Mouse (Mus musculus): ENCODE results near the gene Igsf9b. TPM values are rescaled to one million over a fixed set of nuclear protein-coding genes. Genes with fewer than 3 reads are reported as not detected.

Igsf9b gene
- polyA plus RNA-seq, 1 experiment from 2014 or later, result 3.6 TPM

DNA sequence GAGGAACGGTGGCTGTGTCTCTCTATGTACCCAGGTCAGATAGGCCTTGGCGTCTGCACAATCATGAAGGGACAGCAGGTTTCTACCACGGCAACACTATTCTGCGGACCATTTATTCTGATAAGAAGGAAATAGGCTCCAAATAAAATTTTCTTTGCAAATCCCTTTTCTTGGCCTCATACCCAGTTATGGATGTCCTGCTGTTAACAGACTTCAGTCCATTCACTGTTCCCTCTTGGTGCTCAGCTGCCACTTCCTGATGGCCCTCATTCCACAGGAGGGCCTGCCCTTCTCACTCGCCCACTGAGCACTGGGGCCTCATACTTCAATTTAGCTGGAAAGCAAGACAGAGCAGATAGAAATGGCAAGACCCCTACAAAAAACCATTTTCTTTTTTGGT is 31.1 kb upstream of the Igsf9b start:
- H3K9me3 ChIP-seq (ENCODE audit: control insufficient read depth), result no peaks in the 10 kb centered on the region
- 88% methylated on average over 5 of the region's 5 CpGs for WGBS
- ATAC-seq, result no peak
- no peaks in the 10 kb centered on the region for H3K36me3 ChIP-seq (ENCODE audit: control insufficient read depth, insufficient read depth)
- H3K4me1 ChIP-seq (replicated peaks; ENCODE audit: control insufficient read depth, insufficient read depth, low read length), result no peaks in the 10 kb centered on the region
- no peak overlapping the region for H3K27ac ChIP-seq (ENCODE audit: low read depth, low read length)
- no peak overlapping the region for H3K4me3 ChIP-seq (ENCODE audit: low read depth, low read length)
- H3K4me2 ChIP-seq (replicated peaks; ENCODE audit: low read depth), result no peak overlapping the region
- no peak for TF ChIP-seq CTCF (IDR thresholded peaks at IDR 0.05; ENCODE audit: low read depth)
- H3K27me3 ChIP-seq (replicated peaks; ENCODE audit: control insufficient read depth, insufficient read depth, low read length), result no peaks in the 10 kb centered on the region
- no peak overlapping the region for H3K9ac ChIP-seq (ENCODE audit: low read depth, low read length)

DNA sequence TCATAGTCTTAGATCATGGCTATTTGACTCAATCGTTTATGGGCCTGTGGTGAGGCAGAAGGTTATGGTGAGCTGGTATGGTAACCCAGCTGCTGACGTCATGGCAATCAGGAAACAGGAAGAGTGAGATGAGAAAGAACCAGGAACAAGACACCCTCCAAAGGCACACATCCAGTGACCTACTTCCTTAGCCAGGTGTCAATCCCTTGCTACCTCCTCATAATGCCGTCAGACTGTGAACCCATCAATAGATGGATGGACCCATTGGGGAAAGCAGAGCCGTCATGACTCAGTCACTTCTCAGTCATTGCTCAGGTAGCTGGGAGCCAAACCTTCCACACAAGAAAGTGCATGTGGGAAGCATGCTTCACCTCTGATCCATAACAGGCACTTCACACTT is 30.5 kb upstream of the Igsf9b start:
- Histone ChIP-seq H3K36me3 (ENCODE audit: control insufficient read depth, insufficient read depth) (no peaks in the 10 kb centered on the region), H3K9me3 (ENCODE audit: control insufficient read depth) (no peaks in the 10 kb centered on the region), H3K4me1 (replicated peaks; ENCODE audit: control insufficient read depth, insufficient read depth, low read length) (no peaks in the 10 kb centered on the region), H3K27ac (ENCODE audit: low read depth, low read length) (no peak overlapping the region), H3K4me2 (replicated peaks; ENCODE audit: low read depth) (no peak overlapping the region), H3K27me3 (replicated peaks; ENCODE audit: control insufficient read depth, insufficient read depth, low read length) (no peaks in the 10 kb centered on the region), H3K4me3 (ENCODE audit: low read depth, low read length) (no peak overlapping the region), H3K9ac (ENCODE audit: low read depth, low read length) (no peak overlapping the region)
- 83% methylated on average over 4 of the region's 4 CpGs for WGBS
- no peak for ATAC-seq
- TF ChIP-seq CTCF (IDR thresholded peaks at IDR 0.05; ENCODE audit: low read depth), result no peak

DNA sequence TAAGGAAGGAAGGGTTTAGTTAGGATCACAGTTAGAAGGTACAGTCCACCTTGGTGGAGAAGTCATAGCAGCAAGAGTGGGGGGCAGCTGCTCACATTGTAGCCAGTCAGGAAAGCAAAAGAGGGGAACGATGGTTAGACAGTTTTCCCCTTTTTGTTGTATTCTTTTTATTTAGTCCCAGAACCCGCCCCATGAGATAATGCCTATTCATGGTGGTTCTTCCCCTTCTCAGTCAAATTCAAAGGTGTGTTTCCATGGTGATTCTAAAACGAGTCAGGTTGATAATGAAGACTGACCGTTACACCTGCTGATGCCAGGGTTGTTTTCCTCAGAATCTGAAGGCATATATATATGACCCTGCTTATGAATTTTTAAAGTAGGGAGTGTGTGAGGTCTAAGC is 29.7 kb upstream of the Igsf9b start:
- no peak for TF ChIP-seq CTCF (IDR thresholded peaks at IDR 0.05; ENCODE audit: low read depth)
- Histone ChIP-seq H3K9me3 (ENCODE audit: control insufficient read depth) (no peaks in the 10 kb centered on the region), H3K4me1 (replicated peaks; ENCODE audit: control insufficient read depth, insufficient read depth, low read length) (no peaks in the 10 kb centered on the region), H3K4me3 (ENCODE audit: low read depth, low read length) (no peak overlapping the region), H3K4me2 (replicated peaks; ENCODE audit: low read depth) (no peak overlapping the region), H3K27ac (ENCODE audit: low read depth, low read length) (no peak overlapping the region), H3K36me3 (ENCODE audit: control insufficient read depth, insufficient read depth) (no peaks in the 10 kb centered on the region), H3K27me3 (replicated peaks; ENCODE audit: control insufficient read depth, insufficient read depth, low read length) (no peaks in the 10 kb centered on the region), H3K9ac (ENCODE audit: low read depth, low read length) (no peak overlapping the region)
- WGBS, result 73% methylated on average over 4 of the region's 4 CpGs
- ATAC-seq, result no peak

DNA sequence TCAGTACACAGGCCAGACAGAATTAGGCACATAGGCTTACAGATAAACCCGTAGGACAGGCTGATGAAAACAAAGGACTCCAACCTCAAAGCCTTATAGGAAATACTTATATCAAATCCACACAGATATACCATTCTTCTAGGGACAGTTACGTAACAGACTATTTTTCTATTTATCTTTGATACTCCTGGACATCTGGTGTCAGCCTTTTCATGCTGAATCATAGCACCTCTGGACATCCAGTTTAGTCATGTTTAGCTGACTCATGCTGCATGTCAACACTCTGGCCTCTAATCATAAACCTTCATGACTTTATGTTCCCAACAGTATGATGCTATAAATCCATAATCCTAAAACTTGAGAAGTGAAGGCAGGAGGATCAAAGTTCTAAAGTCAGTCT is 29.1 kb upstream of the Igsf9b start:
- Histone ChIP-seq H3K9me3 (ENCODE audit: control insufficient read depth) (no peaks in the 10 kb centered on the region), H3K4me1 (replicated peaks; ENCODE audit: control insufficient read depth, insufficient read depth, low read length) (no peaks in the 10 kb centered on the region), H3K4me2 (replicated peaks; ENCODE audit: low read depth) (no peak overlapping the region), H3K36me3 (ENCODE audit: control insufficient read depth, insufficient read depth) (no peaks in the 10 kb centered on the region), H3K9ac (ENCODE audit: low read depth, low read length) (no peak overlapping the region), H3K27me3 (replicated peaks; ENCODE audit: control insufficient read depth, insufficient read depth, low read length) (no peaks in the 10 kb centered on the region), H3K4me3 (ENCODE audit: low read depth, low read length) (no peak overlapping the region), H3K27ac (ENCODE audit: low read depth, low read length) (no peak overlapping the region)
- no peak for TF ChIP-seq CTCF (IDR thresholded peaks at IDR 0.05; ENCODE audit: low read depth)
- no peak for ATAC-seq
- WGBS, result 74% methylated on average over 2 of the region's 2 CpGs

DNA sequence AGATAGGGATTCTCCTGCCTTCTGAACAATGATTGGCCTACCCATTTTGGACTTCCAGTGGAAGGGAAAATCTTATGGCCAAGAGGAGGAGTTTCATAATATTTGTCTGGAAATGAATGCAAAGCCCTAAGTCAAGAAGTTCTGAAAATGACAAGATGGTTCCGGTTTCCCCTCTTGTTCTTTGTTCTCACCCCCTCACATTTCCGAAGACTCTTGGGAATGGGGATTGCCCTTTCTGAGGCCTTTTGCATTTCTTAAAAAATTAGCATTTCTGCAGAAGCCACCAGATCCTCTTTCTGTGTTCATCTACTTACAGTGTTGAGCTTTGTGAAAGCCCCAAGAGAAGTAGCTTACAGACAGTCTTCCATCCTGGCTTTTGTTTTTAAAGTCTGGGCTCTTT is 27.1 kb upstream of the Igsf9b start:
- Histone ChIP-seq H3K27me3 (replicated peaks; ENCODE audit: control insufficient read depth, insufficient read depth, low read length) (no peaks in the 10 kb centered on the region), H3K4me1 (replicated peaks; ENCODE audit: control insufficient read depth, insufficient read depth, low read length) (no peaks in the 10 kb centered on the region), H3K4me2 (replicated peaks; ENCODE audit: low read depth) (no peak overlapping the region), H3K9me3 (ENCODE audit: control insufficient read depth) (no peaks in the 10 kb centered on the region), H3K27ac (ENCODE audit: low read depth, low read length) (no peak overlapping the region), H3K9ac (ENCODE audit: low read depth, low read length) (no peak overlapping the region), H3K4me3 (ENCODE audit: low read depth, low read length) (no peak overlapping the region), H3K36me3 (ENCODE audit: control insufficient read depth, insufficient read depth) (no peaks in the 10 kb centered on the region)
- no peak for TF ChIP-seq CTCF (IDR thresholded peaks at IDR 0.05; ENCODE audit: low read depth)
- WGBS, result 89% methylated on average over 2 of the region's 2 CpGs
- no peak for ATAC-seq

DNA sequence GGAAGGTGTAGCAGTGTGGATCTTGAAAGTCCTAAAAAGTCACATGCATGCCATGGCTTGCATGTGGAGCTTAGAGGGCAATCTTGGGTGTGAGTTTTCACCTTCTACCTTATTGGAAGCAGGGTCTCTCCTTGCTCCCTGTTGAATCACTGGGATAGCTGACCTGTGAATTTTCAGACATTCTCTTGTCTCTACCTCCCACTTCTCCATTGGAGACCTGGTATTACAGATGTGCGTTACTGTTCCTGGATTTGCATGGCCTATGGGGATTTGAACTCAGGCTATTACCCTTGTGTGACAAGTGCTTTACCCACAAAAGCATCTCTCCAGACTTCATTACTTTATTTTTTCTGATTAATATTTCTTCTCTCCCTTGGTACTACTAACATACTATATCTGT is 26.1 kb upstream of the Igsf9b start:
- Histone ChIP-seq H3K4me1 (replicated peaks; ENCODE audit: control insufficient read depth, insufficient read depth, low read length) (no peaks in the 10 kb centered on the region), H3K27me3 (replicated peaks; ENCODE audit: control insufficient read depth, insufficient read depth, low read length) (no peaks in the 10 kb centered on the region), H3K9ac (ENCODE audit: low read depth, low read length) (no peak overlapping the region), H3K27ac (ENCODE audit: low read depth, low read length) (no peak overlapping the region), H3K9me3 (ENCODE audit: control insufficient read depth) (no peaks in the 10 kb centered on the region), H3K4me2 (replicated peaks; ENCODE audit: low read depth) (no peak overlapping the region), H3K36me3 (ENCODE audit: control insufficient read depth, insufficient read depth) (no peaks in the 10 kb centered on the region), H3K4me3 (ENCODE audit: low read depth, low read length) (no peak overlapping the region)
- TF ChIP-seq CTCF (IDR thresholded peaks at IDR 0.05; ENCODE audit: low read depth), result no peak
- WGBS, result 97% methylated on average over 1 of the region's 1 CpGs
- ATAC-seq, result no peak

DNA sequence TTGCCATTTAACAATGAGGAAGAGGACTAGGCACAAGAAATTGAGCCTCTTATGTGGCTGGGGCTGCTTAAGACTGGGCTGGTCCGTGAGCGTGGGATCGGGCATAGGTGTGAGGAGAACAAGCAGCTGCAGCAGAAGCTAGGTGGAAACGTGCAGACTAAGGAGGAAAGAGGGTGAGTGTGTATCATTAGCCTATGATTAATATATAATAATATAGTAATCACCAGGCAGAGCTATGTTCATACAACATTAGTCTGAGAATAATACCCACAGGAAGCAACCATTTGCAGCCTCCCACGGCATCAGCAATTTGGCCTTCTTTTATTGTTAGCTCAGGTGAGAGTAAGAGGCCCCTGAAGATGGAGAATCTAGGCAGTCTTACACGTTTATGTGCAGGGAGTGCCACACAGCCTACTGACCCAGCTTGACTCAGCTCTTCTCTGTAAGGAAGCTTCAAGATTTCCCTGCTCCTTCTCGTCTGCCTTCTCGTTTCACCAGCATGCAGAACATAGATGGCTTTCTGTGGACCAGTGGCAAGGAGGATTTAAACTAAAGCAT is 22.6 kb upstream of the Igsf9b start:
- Histone ChIP-seq H3K27ac (ENCODE audit: low read depth, low read length) (no peak overlapping the region), H3K9ac (ENCODE audit: low read depth, low read length) (no peak overlapping the region), H3K27me3 (replicated peaks; ENCODE audit: control insufficient read depth, insufficient read depth, low read length) (no peaks in the 10 kb centered on the region), H3K4me2 (replicated peaks; ENCODE audit: low read depth) (no peak overlapping the region), H3K4me1 (replicated peaks; ENCODE audit: control insufficient read depth, insufficient read depth, low read length) (no peaks in the 10 kb centered on the region), H3K4me3 (ENCODE audit: low read depth, low read length) (no peak overlapping the region), H3K36me3 (ENCODE audit: control insufficient read depth, insufficient read depth) (no peaks in the 10 kb centered on the region), H3K9me3 (ENCODE audit: control insufficient read depth) (no peaks in the 10 kb centered on the region)
- ATAC-seq, result no peak
- no peak for TF ChIP-seq CTCF (IDR thresholded peaks at IDR 0.05; ENCODE audit: low read depth)
- 64% methylated on average over 8 of the region's 8 CpGs for WGBS
